Mouse (Mus musculus): ENCODE measurements around the gene Hdac4.
A peak's percentile ranks its signal among the peaks of the same experiment; 100 is the strongest.

The Hdac4 gene

GRCm38 (mm10) chr1:91920038-91920589, 275.4 kb downstream of the Hdac4 start:
- no peak for DNase-seq (ENCODE audit: low spot score)

GRCm38 (mm10) chr1:91918257-91918800, 277.2 kb downstream of the Hdac4 start:
- DNase-seq (ENCODE audit: low spot score), result no peak

GRCm38 (mm10) chr1:91917596-91917995, 277.9 kb downstream of the Hdac4 start:
- no peak for DNase-seq (ENCODE audit: low spot score)

- DNase-seq (ENCODE audit: low spot score), result no peak
These were observed 279.5 kb downstream of the Hdac4 start for GRCm38 (mm10) chr1:91915961-91916360.

GRCm38 (mm10) chr1:91914648-91915047, 280.9 kb downstream of the Hdac4 start:
- peak; percentile 44 for DNase-seq (ENCODE audit: low spot score)

- DNase-seq (ENCODE audit: low spot score), result peak; percentile 70
These were observed 281.6 kb downstream of the Hdac4 start for GRCm38 (mm10) chr1:91913850-91914249.

- DNase-seq (ENCODE audit: low spot score), result peak; percentile 41
These were observed 283.0 kb downstream of the Hdac4 start for GRCm38 (mm10) chr1:91912227-91913119.

- no peak for DNase-seq (ENCODE audit: low spot score)
These were observed 290.2 kb downstream of the Hdac4 start for GRCm38 (mm10) chr1:91905268-91905667.

- peak; percentile 47 for DNase-seq (ENCODE audit: low spot score)
These were observed 292.1 kb downstream of the Hdac4 start for GRCm38 (mm10) chr1:91903241-91903981.

- no peak for DNase-seq (ENCODE audit: low spot score)
These were observed 298.4 kb downstream of the Hdac4 start for GRCm38 (mm10) chr1:91897078-91897477.

- no peak for DNase-seq (ENCODE audit: low spot score)
These were observed 301.2 kb downstream of the Hdac4 start for GRCm38 (mm10) chr1:91894286-91894685.

- no peak for DNase-seq (ENCODE audit: low spot score)
These were observed 301.9 kb downstream of the Hdac4 start for GRCm38 (mm10) chr1:91893598-91893997.

GRCm38 (mm10) chr1:91883115-91883514, 312.4 kb downstream of the Hdac4 start:
- DNase-seq (ENCODE audit: low spot score), result peak; percentile 64

GRCm38 (mm10) chr1:91880899-91881298, 314.6 kb downstream of the Hdac4 start:
- no peak for DNase-seq (ENCODE audit: low spot score)

GRCm38 (mm10) chr1:91880156-91880555, 315.3 kb downstream of the Hdac4 start:
- DNase-seq (ENCODE audit: low spot score), result no peak

All from urinary bladder, postnatal 14 days (tissue).